ENCODE assay signal across 19 mouse cellular contexts in genomic region chr6:50549791-50550190, GRCm38 (mm10). TPM values are rescaled to one million over a fixed set of nuclear protein-coding genes. Genes with fewer than 3 reads are reported as not detected.
DNase-seq lines count a peak whose midpoint lies in the region; ATAC-seq lines count a peak whose summit lies in the region.
"Had no signal": no experiment of that assay in that cellular context is flagged by ENCODE, and none has a peak within 500 bp of the region (broad histone marks: within the 10 kb centered on the region; RNA-seq: fewer than 3 reads in every experiment).

No protein-coding gene starts in this region.

- H3K27ac ChIP-seq in heart, embryonic 10.5 days, result no peak overlapping the region
- no peak overlapping the region for H3K27ac ChIP-seq in liver, embryonic 12.5 days
- H3K27ac ChIP-seq: embryonic facial prominence, embryonic 10.5 days; forebrain, embryonic 13.5 days; heart, embryonic 15.5 days; hindbrain, embryonic 13.5 days; hindbrain, postnatal 0 days had no signal

- peak; percentile 43 for DNase-seq in heart, adult 11 months
- no peak for DNase-seq in heart, embryonic 10.5 days (ENCODE audit: low spot score)
- peak; percentile 11 for DNase-seq in testis, postnatal 10 days (ENCODE audit: low spot score)
- DNase-seq in testis, postnatal 14 days (ENCODE audit: low spot score), result no peak
- DNase-seq in layer of hippocampus, postnatal 14 days (ENCODE audit: low spot score in 2 of 2), result peak; percentile 33 to 63
- DNase-seq: adrenal gland, adult 2 months; adrenal gland, postnatal 25 days; cerebellum, adult 11 months; cerebellum, adult 8-10 months; gastrocnemius, postnatal 36 days; heart, adult 18-20 months; heart, postnatal 14 days had no signal

- WGBS in heart, embryonic 10.5 days, result 79% methylated on average over 7 of the region's 7 CpGs
- WGBS in liver, embryonic 12.5 days (ENCODE audit: insufficient replicate concordance), result 71% methylated on average over 7 of the region's 7 CpGs

- H3K9ac ChIP-seq in liver, embryonic 12.5 days, result no peak overlapping the region
- H3K9ac ChIP-seq: forebrain, embryonic 13.5 days; heart, embryonic 15.5 days; hindbrain, embryonic 13.5 days had no signal

- H3K9me3 ChIP-seq in heart, embryonic 10.5 days, result no peaks in the 10 kb centered on the region
- no peaks in the 10 kb centered on the region for H3K9me3 ChIP-seq in liver, embryonic 12.5 days (replicated peaks)
- H3K9me3 ChIP-seq: embryonic facial prominence, embryonic 10.5 days; forebrain, embryonic 13.5 days; heart, embryonic 15.5 days; hindbrain, embryonic 13.5 days had no signal

- H3K4me3 ChIP-seq in heart, embryonic 10.5 days, result no peak overlapping the region
- H3K4me3 ChIP-seq in liver, embryonic 12.5 days, result no peak overlapping the region
- H3K4me3 ChIP-seq: embryonic facial prominence, embryonic 10.5 days; forebrain, embryonic 13.5 days; heart, embryonic 15.5 days; hindbrain, embryonic 13.5 days had no signal

- no peaks in the 10 kb centered on the region for H3K27me3 ChIP-seq in heart, embryonic 10.5 days (ENCODE audit: insufficient read depth, poor library complexity, severe bottlenecking)
- H3K27me3 ChIP-seq in liver, embryonic 12.5 days (replicated peaks), result 0 out of 2 replicates have a peak, but pooled peaks cover 4% of the 10 kb centered on the region
- H3K27me3 ChIP-seq: forebrain, embryonic 13.5 days; heart, embryonic 15.5 days; hindbrain, embryonic 13.5 days had no signal

- H3K4me2 ChIP-seq in liver, embryonic 12.5 days, result no peak overlapping the region
- H3K4me2 ChIP-seq: forebrain, embryonic 13.5 days; heart, embryonic 11.5 days; heart, embryonic 15.5 days; hindbrain, embryonic 13.5 days had no signal

- H3K36me3 ChIP-seq in heart, embryonic 10.5 days, result no peaks in the 10 kb centered on the region
- H3K36me3 ChIP-seq in liver, embryonic 12.5 days, result no peaks in the 10 kb centered on the region
- H3K36me3 ChIP-seq: embryonic facial prominence, embryonic 10.5 days; heart, embryonic 15.5 days; hindbrain, embryonic 13.5 days had no signal

- peaks cover 4% of the 10 kb centered on the region; the same call in 1 of the 2 replicates for H3K4me1 ChIP-seq in heart, embryonic 10.5 days
- 0 out of 2 replicates have a peak, but pooled peaks cover 4% of the 10 kb centered on the region for H3K4me1 ChIP-seq in liver, embryonic 12.5 days
- H3K4me1 ChIP-seq: forebrain, embryonic 13.5 days had no signal

- no peak for ATAC-seq in liver, embryonic 12.5 days
- ATAC-seq: forebrain, embryonic 13.5 days; hindbrain, postnatal 0 days had no signal

RNA-seq across cellular contexts. Expression of gene Cycs, which starts 16.5 kb away (rescaled TPM):
- 149 and 180 TPM in 2 replicates for polyA plus RNA-seq in heart, embryonic 10.5 days (2016; fragmentation: Nextera tagmentation; extraction: Ambion mirVana)
- 10 to 100 TPM; 52.0 to 53.4 TPM for total RNA-seq in layer of hippocampus, postnatal 14 days (2021)
- 63.0 and 63.2 TPM in 2 replicates for polyA plus RNA-seq in liver, embryonic 12.5 days (2016; fragmentation: Nextera tagmentation; extraction: Ambion mirVana)

RNA-seq across cellular contexts. Expression of gene 4921507P07Rik, which starts 46.6 kb away (rescaled TPM):
- polyA plus RNA-seq in heart, embryonic 10.5 days (2016; fragmentation: Nextera tagmentation; extraction: Ambion mirVana), result 0.44 and 0.49 TPM in 2 replicates
- total RNA-seq in layer of hippocampus, postnatal 14 days (2021), result under 1 TPM; 0.39 to 0.41 TPM
- polyA plus RNA-seq in liver, embryonic 12.5 days (2016; fragmentation: Nextera tagmentation; extraction: Ambion mirVana), result 0.13 and 0.19 TPM in 2 replicates
- total RNA-seq: adrenal gland, postnatal 25 days had no signal
- polyA plus RNA-seq: adrenal gland, adult 2 months had no signal

Comparison
In these comparisons a context has a peak if more than half of its experiments do, and no peak if none do; other contexts are left out.
1. DNase-seq: peak in heart, adult 11 months (single experiment), testis, postnatal 10 days (single experiment) and layer of hippocampus, postnatal 14 days (2 of 2); none in heart, embryonic 10.5 days (single experiment) and testis, postnatal 14 days (single experiment).